Comparison of ENCODE assay signal across 4 mouse cellular contexts in the genomic region with DNA sequence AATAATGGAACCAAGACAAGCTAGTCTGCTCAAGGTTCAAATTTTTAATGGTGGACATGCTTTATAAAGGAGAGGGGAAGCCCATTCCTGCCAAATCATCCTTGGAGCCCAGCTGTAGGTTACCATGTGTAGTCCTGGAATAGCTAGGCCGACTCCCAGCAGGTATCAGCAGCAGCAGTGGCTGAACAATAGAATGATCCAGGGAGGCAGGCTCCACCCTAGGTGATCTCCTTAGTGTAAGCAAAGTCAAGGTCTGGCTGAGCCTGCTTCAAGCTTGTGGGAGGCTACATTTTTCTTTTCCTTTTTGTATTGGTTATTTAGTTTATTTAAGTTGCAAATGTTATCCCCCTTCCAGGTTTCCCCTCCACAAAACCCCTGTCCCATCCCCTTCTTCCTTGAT.
DNase-seq lines count a peak whose midpoint lies in the region.

No protein-coding gene starts in this region.

- DNase-seq in ES-CJ7 (ENCODE audit: low read depth, low spot score) (peak; percentile 74), R1 (ENCODE audit: low read depth, low spot score) (peak; percentile 72), ZHBTc4 (ENCODE audit: low read depth, low spot score) (peak; percentile 49)
- peak; percentile 41 for DNase-seq in heart, adult 11 months

Comparison
In these comparisons a context has a peak if more than half of its experiments do, and no peak if none do; other contexts are left out.
1. Peak in every context shown above with its lines: DNase-seq.